Mouse (Mus musculus) lung, adult 2 months (tissue): ENCODE data around the gene Ttll1. TPM values are rescaled to one million over a fixed set of nuclear protein-coding genes. Genes with fewer than 3 reads are reported as not detected.

Experiments used
- DNase-seq: peaks from one replicate; pipeline ENCODE4 v3.0.0; 2022
- H3K4me1 ChIP-seq: fragments of 200-500 bp; 2 replicates; pipeline ENCODE4 v1.6.1; 2011; ENCODE audit warnings: low read length; ENCODE audit not compliant: control insufficient read depth, insufficient read depth
- H3K4me3 ChIP-seq: fragments of 200-500 bp; replicated peaks from 2 replicates; pipeline ENCODE3; 2011; ENCODE audit warnings: low read depth, mild to moderate bottlenecking, control low read depth, low read length; ENCODE audit errors: extremely low read depth
- CTCF ChIP-seq: fragments of 200-500 bp; IDR thresholded peaks from 2 replicates; pipeline ENCODE4 v1.5.1; 2011; ENCODE audit warnings: mild to moderate bottlenecking, low read length, control low read depth; ENCODE audit not compliant: insufficient read depth
- POLR2A ChIP-seq: fragments of 200-500 bp; IDR thresholded peaks from 2 replicates; pipeline ENCODE4 v1.6.1; 2011; ENCODE audit warnings: low read depth, mild to moderate bottlenecking, control low read depth, low read length, borderline replicate concordance; ENCODE audit errors: extremely low read depth
- WGBS: fragments of 180-500 bp; shearing (Covaris S2); methylation state at CpG from one replicate; pipeline ENCODE4 v1.1.7; 2018; 5-methylcytosine and 5-hydroxymethylcytosine counted together
- polyA plus RNA-seq: library from polyadenylated mRNA; depleted of rRNA; stranded (reverse); fragments of >200 nt; gene quantifications from 2 replicates; pipeline ENCODE4 v1.2.3, GENCODE M21; 2012; rRNA removed

Ttll1 gene
- polyA plus RNA-seq, 1 experiment, result 12.6 TPM

GRCm38 (mm10) chr15:83440726-83441125 is 70.0 kb downstream of the Ttll1 start:
- WGBS, result 52% methylated on average over 5 of the region's 5 CpGs
- TF ChIP-seq CTCF, result no peak
- no peak for TF ChIP-seq POLR2A
- Histone ChIP-seq H3K4me1 (peaks cover 29% of the 10 kb centered on the region), H3K4me3 (no peak overlapping the region)
- DNase-seq, result no peak

DNA sequence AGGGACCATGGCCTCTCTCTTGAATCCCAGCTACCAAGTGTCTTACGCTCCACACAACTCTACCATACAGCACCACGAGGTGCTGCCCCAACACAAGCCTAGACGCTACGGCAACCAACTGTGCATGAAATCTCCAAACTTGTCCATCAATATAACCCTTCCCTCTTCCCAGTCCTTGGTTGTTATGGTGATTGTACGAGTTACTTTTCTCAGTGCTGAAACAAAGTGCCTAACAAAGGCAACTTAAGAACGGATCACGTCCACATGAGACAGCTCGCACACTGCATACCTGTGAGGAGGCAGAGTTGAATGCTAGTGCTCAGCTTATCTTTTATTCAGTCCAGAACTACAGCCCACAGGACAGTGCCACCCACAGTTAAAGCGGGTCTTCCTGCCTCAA is 74.2 kb downstream of the Ttll1 start:
- TF ChIP-seq CTCF (no peak), POLR2A (no peak)
- no peak overlapping the region for H3K4me3 ChIP-seq

GRCm38 (mm10) chr15:83435324-83436090 is 75.2 kb downstream of the Ttll1 start:
- 74% methylated on average over 8 of the region's 8 CpGs for WGBS
- H3K4me1 ChIP-seq, result peaks cover 25% of the 10 kb centered on the region
- DNase-seq, result no peak
- no peak for TF ChIP-seq CTCF
- no peak for TF ChIP-seq POLR2A
- no peak overlapping the region for H3K4me3 ChIP-seq

More for the DNA sequence above, 74.2 kb downstream of the Ttll1 start:
- H3K4me1 ChIP-seq, result peaks cover 25% of the 10 kb centered on the region
- 83% methylated on average over 9 of the region's 9 CpGs for WGBS
- no peak for DNase-seq

DNA sequence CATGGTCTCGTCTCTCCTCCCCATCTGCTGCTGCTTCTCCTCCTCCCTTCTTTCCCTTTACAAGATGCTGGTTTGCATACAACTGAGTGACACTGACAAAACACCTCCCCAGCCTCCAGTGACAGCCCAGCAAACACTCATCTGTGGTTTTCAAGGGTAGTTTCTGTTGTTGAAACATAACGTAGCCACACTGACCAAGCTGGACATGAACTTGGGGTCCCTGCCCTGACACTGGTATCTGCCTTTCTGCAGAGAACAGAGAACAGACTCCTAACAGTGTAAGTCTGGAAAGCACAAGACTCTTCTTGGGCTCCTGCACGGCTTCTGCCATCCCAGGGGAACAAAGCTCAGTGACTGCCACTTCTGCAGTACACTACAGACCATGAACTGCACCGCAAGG is 76.0 kb downstream of the Ttll1 start:
- WGBS, result 63% methylated on average over 4 of the region's 4 CpGs
- no peak for TF ChIP-seq POLR2A
- H3K4me3 ChIP-seq, result no peak overlapping the region
- DNase-seq, result no peak
- H3K4me1 ChIP-seq, result peaks cover 26% of the 10 kb centered on the region

Other genes starting within 250 kb of the Ttll1 start
- 27.2 and 31.1 TPM in 2 replicates for gene Arfgap3, start 160.6 kb downstream of the Ttll1 start, polyA plus RNA-seq
- gene Pacsin2, start 46.3 kb downstream of the Ttll1 start, polyA plus RNA-seq, result 61.4 and 85.2 TPM in 2 replicates
- 21.8 and 25.1 TPM in 2 replicates for gene Bik, start 16.0 kb upstream of the Ttll1 start, polyA plus RNA-seq
- gene Tspo, start 52.7 kb upstream of the Ttll1 start, polyA plus RNA-seq, result 396 and 550 TPM in 2 replicates
- gene Mcat, start 52.9 kb upstream of the Ttll1 start, polyA plus RNA-seq, result 17.4 and 17.9 TPM in 2 replicates
- 19.2 and 21.6 TPM in 2 replicates for gene Ttll12, start 84.3 kb upstream of the Ttll1 start, polyA plus RNA-seq
- gene Scube1, start 214.1 kb upstream of the Ttll1 start, polyA plus RNA-seq, result 17.2 and 18.8 TPM in 2 replicates